Mouse (Mus musculus) G1E (cell line): ENCODE results near the gene Slc19a1.

Experiments
- CTCF ChIP-seq: IDR thresholded peaks from 2 replicates; pipeline ENCODE4 v1.5.1; 2012; ENCODE audit warnings: low read depth, low read length, inconsistent platforms, mixed read lengths
- TAL1 ChIP-seq: conservative IDR thresholded peaks from 2 replicates; pipeline ENCODE4 v1.6.1; 2012; ENCODE audit warnings: low read depth, low read length, inconsistent platforms, mixed read lengths

DNA sequence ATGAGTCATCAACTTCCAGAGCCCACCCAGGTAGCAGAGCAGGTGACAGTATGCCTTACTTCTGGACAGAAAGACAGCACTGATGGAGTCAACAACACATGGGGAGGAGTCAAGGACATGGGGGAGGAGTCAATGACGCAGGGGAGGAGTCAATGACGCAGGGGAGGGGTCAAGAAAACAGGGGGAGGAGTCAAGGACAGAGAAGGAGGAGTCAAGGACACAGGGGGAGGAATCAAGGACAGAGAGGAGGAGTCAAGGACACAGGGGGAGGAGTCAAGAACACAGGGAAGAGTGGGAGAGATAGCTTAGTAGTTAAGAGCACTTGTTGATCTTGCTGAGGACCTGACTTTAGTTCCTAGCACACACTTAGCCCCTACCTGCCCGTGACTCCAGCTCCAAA, 39.6 kb upstream of the Slc19a1 start:
- no peak for TF ChIP-seq TAL1
- TF ChIP-seq CTCF = no peak
